Mouse (Mus musculus) embryo, embryonic 11 days (tissue): ENCODE measurements at regions not wholly inside any gene's neighbourhood (a gene's known extent, or its start where the extent isn't known, plus 50 kb on each side); places are given as distances from the start of the nearest gene placed in this dataset.

Experiments
- DNase-seq: peaks from one replicate; pipeline ENCODE4 v3.0.0-alpha.2; 2015

- no peak for DNase-seq
These were observed 50.8 kb upstream of the Fhl2 start for GRCm38 (mm10) chr1:43247609-43248008.

DNA sequence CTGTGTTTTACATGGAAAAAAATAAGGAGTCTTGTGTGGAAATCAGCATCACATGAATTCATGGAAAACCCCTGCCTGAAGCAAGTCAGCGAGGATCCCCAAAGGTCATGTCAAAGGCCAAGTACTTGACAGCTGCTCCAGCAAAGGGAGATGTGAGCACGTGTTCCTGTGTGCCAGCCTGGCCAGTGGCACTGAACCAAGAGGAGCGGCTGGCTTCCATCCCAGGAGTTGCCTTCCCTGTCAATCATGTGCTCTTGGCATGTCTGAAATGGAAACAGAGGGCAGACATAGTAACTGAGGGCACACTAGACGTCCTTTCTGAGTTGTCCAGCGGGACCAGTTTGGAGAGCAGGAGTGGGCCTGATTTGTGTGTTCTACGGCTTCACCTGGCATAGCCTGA is 53.5 kb upstream of the Fhl2 start:
- no peak for DNase-seq

- DNase-seq: no peak
These were observed 54.6 kb upstream of the Fhl2 start for GRCm38 (mm10) chr1:43251356-43251755.

DNA sequence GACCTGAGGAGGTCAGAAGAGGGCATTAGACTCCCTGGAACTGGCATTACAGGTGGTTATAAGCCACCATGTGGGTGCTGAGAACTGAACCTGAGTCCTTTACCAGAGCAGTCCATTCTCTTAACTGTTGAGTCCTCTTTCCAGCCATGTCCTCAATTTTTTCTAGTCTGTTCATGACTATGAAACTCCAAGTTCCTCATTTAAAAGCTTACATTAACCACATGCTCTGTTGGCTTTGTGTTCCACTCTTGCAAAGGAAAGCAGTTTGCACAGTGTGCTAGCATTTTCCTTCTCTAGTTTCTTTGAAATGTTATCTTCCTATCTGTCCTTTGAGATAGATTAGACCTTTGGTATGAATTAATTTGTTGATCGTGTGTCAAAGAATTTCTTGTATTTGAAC is 57.3 kb upstream of the Fhl2 start:
- DNase-seq: no peak

DNA sequence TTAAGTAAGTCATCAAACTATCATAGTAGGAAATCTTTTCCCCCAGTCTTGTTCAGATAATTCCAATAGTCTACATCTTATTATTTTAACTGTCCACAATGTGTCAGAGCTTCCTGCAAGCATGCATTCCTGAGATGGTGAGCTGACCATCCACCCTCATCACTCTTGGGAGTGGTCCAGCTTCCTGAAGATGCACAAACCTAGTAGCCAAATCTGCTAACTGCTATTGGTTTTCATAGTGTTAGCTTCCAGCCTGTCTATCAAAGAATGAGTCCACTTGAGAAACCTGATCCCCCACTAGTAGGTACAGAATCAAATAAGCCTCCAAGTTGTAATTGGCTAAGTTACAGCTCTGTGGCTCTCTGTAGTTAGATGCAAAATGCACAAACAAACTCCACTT is 59.3 kb upstream of the Fhl2 start:
- DNase-seq: no peak

DNA sequence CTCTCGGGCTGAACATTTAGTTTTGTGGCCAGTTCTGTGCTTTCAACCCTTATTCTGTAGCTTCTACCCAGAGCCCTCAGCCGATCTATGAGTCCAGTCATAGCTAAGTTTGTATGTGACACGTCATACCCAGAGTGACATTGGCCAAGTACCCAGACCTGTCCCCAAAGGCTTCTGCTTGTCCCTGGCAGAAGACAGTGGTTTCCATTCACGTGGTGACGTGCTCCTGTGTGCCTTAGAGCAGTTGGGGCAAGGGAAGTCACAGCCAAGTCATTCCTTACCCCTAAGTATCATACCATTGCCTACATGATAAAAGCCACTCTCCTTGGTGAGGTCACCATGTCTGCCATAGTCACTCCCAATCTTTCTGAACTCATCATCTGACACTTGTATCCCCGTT is 61.1 kb upstream of the Fhl2 start:
- DNase-seq: no peak

DNA sequence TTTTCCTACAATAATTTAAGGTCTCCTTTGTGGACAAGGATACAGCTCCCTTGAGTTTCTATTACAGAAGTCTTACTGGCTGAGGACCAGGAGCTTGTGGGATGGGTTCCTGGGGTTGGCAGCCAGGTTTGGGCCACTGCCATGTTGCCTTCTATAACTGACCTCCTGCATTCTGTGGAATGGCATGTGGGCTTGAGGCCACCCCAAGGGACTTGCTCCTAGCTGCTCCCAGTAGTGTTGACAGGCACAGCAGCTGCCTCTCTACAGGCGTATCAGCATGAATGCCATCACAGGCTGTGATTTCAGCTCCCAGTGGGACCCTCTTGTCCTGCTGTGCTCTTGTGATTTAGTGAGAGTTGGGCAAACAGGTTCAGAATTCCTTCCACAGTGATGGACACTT is 63.1 kb upstream of the Fhl2 start:
- DNase-seq: no peak

DNA sequence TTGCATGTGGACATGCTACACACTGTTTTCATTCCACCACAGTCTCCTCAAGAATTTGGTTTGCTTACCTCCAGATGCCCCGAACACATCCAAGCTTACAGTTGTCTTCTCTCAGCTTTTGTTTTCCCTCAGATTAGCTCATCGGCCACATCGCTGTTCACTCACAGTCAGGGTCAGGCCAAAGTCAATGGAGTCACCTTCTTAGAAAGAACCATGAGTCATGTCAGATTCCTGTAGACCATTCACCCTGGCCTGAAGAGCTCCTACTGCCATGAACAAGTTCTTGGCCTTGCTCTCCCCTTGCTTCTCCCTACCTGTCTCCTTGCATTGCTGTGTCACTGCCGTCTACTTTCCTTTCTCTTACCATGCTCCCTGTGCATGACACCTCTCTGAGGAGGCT is 63.7 kb upstream of the Fhl2 start:
- no peak for DNase-seq

DNA sequence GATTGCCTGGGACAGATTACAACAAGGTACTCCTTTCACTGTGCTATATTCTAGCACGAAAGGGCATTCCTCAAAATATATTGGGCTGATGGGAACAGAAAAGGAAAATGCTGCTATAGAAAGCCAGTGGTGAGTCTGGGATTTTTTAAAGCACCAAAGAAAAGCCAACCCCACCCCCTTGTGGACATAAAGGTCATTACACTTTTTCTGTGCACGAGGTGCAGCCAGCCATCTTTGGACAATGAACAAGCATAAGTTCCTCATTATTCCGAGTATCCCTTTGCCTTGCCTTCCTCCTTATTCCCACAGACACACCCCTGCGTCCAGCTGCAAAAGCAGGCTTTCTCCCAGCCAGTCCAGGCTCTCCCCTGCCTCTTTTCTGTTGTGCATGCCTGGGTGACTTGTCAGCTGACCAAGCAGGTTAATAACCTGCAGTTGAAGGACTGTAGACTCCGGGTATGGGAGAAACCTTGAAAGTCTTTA is 67.7 kb upstream of the Fhl2 start:
- DNase-seq: peak; percentile 82

GRCm38 (mm10) chr1:43265699-43266455 is 69.1 kb upstream of the Fhl2 start:
- DNase-seq: no peak

DNA sequence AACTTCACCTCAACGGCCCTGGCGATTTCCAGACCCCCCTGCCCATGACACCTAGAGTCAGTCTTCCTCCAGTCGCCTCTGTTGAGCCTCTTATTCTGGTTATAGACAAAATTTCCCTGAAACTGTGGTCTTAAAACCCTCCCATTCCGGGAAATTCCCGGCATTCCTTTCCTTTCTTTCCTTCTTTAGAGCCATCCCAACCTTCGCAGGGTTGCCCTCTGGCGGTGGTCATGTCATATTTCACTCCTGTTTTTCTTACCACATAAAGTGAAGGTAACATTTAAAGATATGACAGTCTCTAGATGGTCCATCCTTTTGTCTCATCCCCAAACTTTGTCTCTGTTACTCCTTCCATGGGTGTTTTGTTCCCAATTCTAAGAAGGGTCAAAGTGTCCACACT is 72.9 kb upstream of the Fhl2 start:
- peak; percentile 43 for DNase-seq

- DNase-seq: no peak
These were observed 76.6 kb upstream of the Fhl2 start for GRCm38 (mm10) chr1:43273236-43273868.

DNA sequence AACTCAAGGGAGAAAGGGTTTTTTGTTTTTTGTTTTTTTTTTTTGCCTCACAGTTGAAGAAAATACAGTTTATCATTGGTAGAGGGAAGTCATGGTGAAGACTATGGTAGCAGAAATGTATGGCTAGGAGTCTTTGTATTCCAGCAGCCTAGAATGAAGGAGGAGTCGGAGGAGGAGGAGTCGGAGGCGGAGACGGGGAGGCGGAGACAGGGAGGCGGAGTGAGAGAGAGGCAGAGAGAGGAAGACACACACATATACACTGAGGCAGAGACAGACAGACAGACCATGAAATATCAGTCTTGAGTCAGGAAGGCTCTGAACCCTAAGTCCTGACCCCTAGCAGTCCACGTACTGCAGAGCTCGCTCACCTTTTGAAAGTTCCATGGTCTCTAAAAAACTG is 95.0 kb upstream of the Fhl2 start:
- no peak for DNase-seq

DNA sequence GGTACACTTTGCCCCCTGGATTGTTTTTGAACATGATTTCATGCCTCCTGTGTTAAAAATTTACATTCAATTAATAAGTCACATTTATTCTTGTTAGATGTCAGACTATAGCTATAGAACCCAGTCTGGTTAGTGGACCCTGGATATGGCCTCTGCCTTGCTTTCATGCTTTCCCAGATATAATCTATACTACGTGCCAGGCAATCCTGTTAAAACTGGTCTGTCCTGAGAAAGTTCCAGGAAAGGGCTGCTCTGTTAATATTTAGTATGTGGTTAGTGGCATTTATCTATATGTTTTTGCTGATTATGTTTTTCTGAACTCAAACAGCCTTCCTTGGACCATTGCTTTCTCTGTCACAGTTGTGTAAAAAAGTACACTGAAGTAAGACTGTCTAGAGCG is 95.8 kb upstream of the Fhl2 start:
- no peak for DNase-seq

DNA sequence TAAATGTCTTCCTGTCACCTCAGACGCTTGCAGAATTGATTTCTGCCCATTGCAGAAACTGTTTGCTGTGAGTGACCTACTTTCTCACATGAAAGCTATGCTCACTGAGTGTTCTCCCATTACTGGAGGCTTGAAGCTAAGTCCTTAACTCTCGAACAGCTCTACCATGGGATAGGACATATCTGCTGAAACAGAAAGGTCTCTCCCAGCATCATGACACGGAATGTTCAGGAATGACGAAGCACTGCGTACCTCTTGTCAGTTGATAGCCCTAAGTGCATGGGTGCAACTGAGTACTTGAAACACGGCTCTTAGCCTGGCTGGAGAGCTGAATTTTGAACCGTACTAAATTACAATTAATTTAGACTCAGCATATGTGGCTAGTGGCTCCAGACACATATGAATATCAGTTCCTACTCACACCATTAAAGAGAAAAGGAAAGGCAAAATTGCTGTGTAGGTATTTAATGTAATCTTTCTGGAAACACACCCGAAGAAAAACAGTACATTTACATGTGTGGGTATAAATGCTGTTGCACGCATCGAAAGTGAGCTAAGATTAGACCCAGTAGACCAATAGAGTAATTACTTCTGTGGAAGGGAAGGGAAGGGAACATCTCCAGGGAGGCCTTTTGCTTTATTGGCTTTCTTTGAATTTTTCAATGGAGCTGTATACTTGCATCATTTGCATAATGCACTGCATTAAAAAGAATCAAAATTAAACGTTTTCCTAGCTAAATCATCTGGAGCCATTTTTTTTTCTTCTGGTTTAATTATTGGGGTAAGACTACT is 97.6 kb upstream of the Fhl2 start:
- DNase-seq: no peak

DNA sequence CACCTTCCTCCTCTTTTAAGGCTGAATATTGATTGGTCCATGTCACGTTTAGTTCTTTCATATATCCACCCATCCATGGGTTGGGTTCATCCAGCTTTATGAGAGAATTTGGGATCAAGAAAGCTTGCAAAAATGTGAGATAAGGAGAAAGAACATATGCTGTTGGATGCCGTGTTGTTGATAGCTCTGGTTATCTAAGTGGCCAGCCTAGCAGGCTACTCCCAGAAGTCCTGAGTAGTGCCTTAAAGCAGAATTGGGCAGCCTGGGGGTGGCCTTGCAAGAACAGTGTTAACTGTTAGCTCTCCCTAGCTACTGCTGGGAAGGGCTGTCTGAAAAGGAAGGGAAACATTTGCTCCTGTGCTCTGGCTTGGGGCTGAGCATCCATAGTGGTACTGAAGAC is 100.8 kb upstream of the Fhl2 start:
- DNase-seq: no peak

- no peak for DNase-seq
These were observed 102.0 kb upstream of the Fhl2 start for GRCm38 (mm10) chr1:43298746-43299145.

- DNase-seq: peak; percentile 75
These were observed 102.9 kb upstream of the Fhl2 start for GRCm38 (mm10) chr1:43299490-43300302.

- DNase-seq: no peak
These were observed 103.9 kb upstream of the Fhl2 start for GRCm38 (mm10) chr1:43300676-43301075.

DNA sequence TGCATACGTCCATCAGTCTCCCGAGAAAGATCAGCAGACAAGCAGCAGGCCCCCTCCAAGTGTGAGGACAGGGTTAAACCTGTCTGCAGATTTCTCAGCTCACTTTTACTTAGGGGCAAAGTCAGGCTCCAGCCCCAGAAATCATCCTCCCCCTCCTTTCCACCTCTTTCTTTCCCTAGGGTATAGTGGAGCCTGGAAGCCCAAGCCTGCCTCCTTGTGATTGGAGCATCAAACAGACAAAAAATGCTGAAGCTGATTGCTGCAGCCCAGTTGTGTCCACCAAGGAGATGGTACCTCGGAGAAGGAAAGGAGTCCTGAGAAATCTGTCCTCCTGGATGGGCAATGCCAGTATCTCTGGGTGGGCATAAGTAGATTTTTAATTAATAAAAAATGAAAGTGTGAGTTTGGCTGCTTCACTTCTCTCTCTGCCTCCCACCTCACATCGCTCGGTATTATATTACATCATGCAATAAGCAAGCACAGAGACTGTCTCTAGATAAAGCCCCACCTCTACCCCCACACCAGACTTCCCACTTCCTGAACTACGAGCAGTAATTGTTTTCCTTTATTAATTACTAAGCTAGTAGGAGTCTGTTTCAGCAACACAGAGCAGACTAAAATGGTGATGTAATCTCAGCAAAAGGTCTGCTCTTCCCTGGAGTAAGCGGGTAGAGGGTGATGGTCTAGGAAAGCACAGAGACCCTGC is 105.2 kb upstream of the Fhl2 start:
- no peak for DNase-seq

GRCm38 (mm10) chr1:43302657-43303056 is 105.9 kb upstream of the Fhl2 start:
- no peak for DNase-seq
